Mouse (Mus musculus) right cerebral cortex, adult 2 months (tissue): ENCODE results near the gene Mbnl2.

Experiments used
- DNase-seq, 2 experiments: peaks; one replicate each; pipeline ENCODE4 v3.0.0; 2021 to 2022; ENCODE audit warnings: low spot score in 2 of 2

Mbnl2 gene

DNA sequence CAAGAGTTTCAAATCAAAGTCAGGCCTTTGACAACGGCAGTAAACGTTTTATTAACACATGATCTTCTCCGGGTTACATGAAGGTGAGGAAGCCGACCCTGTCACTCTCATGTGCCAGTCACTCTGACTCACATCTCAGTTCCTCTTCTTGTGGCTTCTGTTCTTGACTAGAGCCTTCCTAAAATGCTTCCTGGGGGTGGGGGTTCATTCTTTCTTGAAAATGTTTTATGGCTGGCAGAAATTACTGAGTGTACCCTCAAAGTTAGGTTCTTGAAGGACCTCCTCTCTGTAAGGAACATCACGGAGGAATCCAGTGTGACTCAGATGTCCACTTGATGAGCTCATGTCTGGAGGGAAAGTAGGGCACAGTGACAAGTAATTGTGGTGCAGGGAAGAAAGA lies 50.2 kb downstream of the Mbnl2 start:
- no peak for DNase-seq

DNA sequence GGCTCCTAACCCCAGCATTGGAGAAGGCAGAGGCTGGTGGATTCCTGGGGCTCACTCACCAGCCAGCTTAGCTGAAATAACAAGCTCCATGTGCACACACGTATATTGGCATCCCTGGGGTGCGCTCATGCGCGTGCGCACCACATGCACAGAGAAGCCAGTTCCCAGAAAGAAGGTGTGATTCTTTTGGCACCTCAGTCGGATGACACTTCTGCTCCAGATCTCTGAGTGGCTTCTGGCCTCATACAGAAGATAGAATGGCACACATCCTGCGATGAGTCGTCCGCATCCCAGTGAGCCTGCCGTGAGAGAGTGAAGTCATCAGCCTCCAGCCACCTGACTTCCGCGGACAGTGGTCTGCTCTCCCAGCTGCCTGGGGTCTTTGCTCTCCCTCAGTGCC lies 55.0 kb downstream of the Mbnl2 start:
- DNase-seq, result peak in 1 of 2 experiments; percentile 52

DNA sequence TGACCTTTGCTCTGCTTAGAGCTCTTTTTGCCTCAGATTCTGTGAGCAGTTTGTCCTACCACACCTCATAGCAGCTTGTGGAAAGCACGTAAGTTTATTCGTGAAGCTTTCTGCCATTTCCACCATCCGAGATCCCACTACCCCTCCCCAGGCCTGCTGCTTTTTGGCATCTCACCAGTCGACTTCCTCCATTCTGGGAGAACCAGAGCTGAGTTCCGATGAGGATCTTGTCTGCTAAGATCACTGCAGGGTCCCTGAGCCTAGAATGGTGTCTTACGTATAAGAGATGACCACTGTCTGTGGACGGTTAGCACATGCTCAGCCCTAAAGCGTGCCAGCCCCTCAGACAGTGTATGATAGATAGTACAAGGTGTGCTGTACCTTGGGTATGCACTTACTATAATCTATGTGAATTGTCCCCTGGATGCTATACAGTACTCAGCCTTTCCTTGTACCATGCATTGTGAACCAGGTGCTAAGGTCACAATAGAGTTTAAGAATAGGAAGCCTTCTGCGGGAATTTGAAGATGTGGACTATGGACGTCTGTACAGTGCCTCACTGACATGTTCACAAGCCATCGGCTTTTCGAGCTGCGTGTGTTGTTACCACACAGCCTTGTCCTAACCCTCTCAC lies 55.5 kb downstream of the Mbnl2 start:
- no peak for DNase-seq

DNA sequence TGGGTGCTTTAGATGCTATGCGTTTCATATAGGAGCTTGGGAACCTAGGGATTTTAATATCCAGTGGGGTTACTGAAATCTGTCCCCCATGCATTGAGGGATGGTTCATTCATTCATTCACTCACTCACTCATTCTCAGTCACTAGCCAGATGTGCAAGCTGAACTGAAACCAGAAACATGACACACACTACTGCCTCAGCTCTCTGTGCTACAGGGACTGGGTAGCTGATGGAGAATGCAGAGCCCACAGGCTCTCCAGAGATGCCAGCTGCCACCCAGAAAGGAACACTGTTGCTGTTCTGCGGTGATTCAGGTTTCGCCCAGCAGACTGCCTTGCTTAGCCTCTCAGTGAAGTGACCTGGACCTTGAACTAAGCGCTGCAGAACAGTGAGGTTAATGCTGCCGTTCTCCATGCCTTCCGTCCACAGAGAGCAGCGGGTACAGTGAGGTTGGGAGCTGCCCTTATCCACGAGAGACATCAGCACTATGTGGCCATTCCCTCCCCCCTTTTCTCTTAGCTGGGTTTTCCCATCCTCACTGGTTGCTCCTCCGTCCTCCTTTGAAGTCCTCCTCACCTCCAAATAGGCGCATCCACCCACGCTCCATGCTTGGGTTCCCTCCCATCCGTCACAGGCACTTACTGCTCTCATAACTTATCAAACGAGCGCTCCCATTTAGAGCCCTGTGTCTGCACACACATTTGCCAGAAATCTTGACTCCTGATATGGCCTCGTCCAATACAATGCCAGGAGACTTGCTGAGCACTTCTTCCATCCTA lies 58.2 kb downstream of the Mbnl2 start:
- DNase-seq, result no peak

DNA sequence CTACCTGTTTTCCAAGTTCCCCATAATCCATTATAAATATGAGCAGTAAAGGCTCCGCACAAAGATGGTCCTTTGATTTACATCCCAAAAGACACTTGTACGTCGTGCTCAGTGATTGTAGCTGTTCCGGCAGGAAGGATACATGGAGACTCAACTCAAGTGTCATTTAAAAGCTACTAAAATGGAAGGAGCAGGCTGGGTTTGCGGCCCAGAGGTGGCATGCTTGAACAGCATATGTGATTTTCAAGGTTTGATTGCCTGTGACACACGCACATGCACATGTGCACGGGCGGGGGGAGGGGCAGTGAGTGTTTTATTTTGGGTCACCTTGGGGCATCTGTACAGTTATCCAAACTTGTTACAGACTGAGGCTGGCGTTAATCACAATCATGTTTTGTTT lies 59.9 kb downstream of the Mbnl2 start:
- no peak for DNase-seq

DNA sequence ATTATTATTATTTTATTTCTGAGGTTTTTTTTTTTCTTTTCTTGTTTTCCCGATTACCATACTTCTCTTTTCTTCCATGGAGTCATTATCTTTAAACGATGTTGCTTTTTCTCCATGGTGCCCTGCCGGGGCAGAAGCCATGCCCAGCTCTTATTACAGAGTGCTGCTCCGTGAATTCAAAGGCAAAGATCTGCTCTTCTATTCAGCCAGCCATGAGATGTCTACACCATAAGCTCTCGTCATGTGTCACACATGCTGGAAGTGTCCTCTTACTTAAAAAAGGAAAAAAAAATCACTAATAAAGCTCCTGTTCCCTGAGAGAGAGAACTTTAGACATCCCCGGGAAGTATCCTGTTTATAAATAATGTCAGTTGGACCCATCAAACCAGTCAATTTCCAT lies 60.4 kb downstream of the Mbnl2 start:
- DNase-seq, result no peak

DNA sequence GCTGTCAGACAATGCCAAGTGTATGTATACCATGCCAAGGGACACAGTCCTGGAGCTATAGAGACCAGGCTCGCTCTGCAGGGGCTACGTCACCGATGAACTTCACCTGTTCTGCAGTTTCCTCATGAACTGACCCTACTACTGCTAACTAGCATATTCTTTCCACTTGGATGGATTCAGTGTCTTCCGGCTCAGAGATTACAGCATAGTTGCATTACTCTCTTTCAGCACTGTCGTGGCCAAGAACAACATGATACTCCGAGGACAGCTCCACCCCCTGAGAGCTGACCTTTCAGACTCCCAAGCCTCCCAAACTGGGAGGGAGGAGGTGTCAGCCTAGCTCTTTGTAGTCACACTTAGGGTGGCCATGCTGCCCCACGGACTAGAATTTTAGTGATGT lies 60.9 kb downstream of the Mbnl2 start:
- no peak for DNase-seq

DNA sequence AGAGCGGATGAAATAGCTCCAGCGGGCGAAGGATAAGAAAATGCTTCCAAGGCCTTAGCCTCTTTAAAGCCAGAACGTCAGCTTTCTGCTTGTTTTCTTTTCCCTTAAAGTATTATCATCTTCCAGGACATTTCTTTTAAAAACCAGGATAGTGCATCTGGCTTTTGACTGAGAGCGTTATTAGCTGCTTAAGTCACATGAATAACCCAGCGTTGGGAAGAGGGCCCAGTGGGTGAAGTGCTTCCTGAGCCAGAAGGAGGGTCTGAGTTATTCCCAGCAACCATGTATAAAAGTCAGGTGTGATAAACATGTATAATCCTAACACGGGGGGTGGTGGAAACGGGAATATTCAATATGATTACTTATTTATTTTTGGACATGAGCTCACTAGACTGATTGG lies 61.4 kb downstream of the Mbnl2 start:
- no peak for DNase-seq

DNA sequence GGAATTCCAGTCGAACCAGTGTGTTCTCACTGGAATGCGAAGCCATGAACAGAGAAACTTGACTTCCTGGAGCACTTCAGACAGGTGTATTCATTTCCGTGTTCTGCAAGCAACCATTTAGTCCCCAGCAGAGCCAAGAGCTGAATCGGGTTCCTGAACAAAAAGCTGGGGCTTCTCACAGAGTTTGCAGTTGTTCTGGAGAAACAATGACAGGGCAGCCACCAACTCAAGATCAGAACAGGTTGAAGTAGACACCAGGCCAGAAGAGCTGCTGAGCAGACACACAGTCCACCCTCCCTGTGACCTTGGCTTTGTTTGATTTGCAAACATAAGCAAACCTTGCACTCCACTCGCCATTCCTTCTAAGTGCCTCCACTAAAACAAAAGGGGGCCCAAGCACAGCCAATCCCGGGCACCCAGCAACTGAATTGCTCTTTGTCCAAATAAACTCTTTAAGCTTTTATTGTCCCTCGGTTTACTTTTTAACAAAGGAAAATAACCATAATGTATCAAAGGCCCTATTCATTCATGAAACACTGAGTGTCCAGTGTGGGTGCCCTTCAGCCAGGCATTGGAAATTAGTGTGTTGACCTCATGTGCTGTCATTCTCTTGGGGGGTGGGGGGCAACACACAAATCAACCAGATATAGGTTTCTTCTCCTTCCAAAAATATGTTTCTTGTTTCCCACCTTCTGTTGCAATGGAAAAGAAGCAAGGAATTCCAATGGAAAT lies 62.4 kb downstream of the Mbnl2 start:
- no peak for DNase-seq

DNA sequence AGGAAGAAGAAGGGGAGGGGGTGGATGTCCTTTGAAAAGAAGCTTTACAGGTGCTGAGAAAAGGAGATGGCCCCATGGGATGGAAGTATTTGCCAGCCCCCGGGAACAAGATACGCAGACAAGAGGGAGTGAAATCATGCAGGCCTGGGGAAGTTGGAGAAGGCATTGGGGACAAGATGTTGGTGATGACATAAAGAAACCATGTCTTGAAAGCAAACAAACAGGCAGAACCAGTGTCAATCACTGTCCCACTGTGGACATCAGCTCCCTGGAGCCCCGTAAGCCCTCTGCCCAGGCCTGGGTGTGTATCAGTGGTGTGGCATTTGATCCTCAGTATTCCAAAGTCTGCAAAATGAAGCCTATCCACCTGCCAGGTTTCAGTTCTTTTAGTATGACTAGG lies 63.2 kb downstream of the Mbnl2 start:
- DNase-seq, result no peak

DNA sequence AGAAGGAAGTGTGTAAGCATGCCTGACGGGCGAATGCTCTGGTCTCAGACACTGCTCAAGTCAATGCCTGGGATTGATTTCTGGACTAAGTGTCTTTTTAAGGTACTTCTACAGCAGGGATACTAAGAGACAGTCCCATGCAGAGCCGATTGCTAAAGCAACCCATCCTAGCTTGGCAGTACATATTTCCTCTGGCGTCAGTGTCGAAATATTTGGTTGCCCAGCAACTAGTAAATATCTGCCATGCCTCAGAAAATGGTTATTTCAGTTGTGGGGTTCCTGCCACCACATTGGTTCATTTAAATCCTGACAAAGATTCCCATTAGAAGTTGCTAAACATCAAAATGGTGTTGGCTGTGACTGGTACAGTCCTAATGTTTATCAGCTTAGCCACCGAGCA lies 66.4 kb downstream of the Mbnl2 start:
- no peak for DNase-seq

DNA sequence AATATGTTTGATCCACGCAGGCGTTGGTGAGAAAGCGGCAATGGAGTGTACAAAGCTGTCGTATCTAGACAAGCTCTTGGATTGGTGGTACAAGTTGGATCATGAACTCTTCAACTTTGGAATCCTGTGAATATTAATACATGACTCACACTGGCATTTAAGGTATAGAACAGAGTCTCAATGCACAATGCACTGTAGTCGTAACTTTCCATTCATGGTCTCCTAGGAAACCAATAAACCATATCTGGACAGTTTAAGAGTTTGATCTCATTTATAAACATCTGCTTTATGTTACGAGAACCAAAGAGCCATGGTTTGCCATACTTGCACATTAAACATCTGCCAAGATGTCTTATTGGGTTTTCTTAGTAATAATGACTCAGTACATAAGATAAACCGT lies 66.9 kb downstream of the Mbnl2 start:
- no peak for DNase-seq

DNA sequence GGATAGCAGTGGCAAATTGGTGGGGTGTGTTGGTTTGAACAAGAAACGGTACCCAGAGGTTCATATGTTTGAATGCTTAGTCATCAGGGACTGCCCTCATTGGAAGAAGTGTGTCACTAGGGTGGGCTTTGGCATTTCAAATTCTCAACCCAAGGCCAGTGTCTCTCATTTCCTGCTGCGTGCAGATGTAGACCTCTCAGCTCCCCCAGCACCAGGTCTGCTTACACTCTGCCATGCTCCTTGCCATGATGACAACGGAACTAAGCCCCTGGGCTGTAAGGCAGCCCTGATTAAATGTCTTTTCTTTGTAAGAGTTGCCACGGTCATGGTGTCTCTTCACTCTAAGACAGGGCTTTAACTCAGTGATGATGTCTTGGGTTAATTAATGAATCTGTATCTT lies 69.2 kb downstream of the Mbnl2 start:
- DNase-seq, result no peak

DNA sequence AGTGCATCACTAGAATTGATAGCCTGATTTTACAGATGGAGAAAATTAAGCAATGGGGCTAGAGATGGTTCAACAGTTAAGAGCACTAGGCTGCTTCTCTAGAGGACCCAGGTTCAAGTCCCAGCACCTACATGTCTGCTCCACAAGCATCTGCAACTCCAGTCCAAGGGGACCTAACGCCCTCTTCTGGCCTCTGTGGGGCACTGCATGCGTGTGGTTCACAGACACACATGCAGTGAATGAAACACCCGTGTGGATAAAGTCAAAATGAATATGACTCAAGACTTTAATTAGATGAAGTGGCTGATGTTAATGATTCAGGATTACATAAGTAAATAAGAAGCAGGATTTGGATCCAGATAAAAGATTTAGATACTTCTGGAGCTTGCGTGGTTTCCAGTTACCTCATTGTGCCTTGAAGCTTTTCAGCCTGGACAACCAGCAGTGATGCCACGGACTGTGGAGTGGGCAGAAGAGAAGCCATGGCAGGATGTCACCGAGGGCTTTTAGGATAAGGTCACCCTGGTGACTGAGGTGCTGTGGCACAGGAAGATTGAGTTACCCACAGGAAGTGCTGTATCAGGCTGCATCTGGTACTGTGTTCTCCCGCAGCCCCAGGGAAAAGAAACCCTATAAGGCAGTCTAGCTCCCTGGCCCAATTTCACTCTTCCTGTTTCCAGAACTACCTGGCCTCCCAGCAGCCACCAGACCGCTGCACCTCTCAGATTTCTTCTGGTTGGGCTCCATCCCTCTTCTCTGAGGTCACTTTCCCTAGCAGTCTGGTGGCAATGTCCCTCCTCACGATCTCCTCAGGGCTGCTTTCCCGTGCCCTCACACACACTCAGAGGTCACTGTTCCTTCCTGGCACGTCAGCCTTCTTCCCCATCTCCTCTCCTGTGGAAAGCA lies 72.2 kb downstream of the Mbnl2 start:
- DNase-seq, result no peak

DNA sequence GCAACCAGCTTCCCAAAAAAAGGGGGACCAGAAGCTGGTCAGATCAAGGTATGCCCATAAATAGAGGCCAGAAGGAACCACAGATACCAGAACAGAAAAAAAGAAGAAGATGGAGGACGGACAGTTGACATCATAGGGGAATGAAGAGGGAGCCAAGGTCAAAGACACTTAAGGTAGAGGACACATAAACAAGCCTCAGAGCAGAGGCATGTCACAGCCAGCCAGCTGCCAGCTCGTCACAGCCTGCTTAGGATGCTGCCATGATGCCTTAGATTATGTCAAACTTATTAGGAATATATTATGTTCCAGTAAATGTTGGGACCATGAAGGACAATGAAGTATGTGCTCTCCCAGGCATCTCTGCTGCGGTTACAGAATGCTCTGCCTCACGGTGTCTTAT lies 73.9 kb downstream of the Mbnl2 start:
- DNase-seq, result no peak

DNA sequence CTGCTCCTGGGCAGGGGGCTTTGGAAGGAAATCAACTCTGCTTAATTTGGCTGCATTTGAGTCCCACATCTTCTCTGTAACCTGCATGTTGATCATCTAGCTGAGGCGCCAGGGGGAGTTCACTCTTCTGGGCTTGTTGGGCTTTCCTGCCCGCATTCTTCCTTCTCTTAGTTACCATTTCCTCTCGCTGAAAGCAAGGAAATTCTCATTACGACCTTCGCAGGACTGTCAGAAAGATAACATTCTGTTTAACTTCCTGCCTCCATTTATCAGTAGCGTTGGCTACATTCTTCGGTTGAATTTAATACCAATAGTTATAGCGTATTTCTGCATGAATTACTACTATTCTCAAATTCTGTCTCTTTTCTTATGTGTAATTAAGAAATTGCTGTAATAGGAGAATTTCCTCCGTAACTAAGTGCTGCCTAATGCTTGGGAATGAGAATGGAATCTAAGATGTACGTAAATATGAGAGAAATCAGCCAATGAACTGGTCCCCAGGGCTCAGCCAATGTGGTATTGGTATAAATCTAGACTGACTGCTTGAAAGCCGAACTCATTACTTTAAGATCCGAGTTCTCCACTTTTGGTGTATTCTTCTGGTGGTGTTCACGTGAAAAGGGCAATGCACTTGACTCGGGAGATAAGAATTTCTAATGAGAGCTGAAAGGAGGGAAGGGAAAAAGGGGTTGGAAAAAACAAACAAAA lies 76.8 kb downstream of the Mbnl2 start:
- no peak for DNase-seq

DNA sequence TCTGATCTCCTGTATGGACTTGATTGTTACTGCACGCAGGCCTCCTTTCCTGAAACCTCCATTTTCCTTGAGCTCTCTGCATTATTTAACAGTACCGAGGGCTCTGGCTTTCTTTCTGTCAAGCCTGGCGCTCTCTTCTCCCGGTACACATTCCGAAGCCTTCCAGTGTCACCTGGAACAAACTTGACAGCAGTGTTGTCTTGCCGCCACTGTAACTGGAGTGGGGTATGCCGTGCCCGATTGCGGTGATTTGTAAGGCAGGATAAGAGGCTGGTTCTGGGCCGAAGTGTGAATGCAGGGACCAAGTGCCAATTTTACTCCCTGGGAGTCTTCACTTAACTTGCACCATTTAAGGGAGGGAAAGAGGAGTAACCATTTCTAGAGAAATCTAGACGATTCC lies 77.7 kb downstream of the Mbnl2 start:
- DNase-seq, result no peak

DNA sequence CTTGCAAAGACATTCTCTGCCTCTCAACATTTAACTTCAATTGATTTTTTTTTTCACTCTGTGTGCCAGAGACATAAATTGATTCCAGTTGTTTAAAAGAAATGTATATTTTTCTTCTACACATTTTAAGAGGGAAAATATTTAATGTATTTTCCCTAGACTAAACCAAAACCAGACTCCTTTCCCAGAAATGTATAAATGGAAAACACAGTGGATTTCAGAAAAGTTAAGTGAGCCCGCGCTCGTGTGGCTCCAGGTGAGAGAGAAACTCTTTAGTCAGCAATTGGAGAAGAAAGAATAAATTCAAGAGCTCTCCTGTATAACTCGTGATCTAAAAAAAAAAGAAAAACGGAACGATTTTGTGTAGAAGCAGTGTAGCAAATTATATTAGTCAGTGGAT lies 79.1 kb downstream of the Mbnl2 start:
- no peak for DNase-seq

DNA sequence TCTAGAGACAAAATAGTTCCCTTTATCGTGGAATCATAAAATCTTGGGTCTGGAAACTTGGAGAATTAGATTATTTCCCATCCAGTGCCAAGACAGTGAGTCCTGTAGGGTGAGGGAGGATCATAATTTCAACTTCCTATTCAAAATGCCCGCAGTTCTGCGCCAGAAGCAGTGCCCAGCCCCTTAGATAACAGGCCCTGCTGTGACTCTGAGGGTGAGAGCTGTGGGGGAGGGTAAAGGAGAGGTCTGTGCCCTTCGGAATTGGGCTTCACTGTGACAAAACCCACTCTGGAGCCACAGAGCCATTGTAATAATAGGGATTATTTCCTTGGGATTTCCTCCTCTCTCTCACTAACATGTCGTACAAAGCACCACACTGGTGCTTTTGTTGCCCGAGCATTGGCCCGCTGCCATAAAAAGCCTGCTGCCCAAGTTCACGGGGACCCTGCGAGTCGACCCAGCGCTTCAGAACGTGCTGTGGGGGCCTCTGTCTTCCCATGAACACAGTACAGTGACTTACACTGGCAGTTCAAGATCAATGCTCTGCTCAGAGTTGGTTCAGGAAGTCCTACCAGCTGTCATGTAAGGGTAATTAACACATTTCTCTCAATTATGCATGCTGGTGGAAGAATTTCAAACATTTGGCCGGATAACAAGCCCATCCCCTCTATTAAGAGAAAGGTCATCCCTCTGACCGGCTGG lies 79.7 kb downstream of the Mbnl2 start:
- no peak for DNase-seq

DNA sequence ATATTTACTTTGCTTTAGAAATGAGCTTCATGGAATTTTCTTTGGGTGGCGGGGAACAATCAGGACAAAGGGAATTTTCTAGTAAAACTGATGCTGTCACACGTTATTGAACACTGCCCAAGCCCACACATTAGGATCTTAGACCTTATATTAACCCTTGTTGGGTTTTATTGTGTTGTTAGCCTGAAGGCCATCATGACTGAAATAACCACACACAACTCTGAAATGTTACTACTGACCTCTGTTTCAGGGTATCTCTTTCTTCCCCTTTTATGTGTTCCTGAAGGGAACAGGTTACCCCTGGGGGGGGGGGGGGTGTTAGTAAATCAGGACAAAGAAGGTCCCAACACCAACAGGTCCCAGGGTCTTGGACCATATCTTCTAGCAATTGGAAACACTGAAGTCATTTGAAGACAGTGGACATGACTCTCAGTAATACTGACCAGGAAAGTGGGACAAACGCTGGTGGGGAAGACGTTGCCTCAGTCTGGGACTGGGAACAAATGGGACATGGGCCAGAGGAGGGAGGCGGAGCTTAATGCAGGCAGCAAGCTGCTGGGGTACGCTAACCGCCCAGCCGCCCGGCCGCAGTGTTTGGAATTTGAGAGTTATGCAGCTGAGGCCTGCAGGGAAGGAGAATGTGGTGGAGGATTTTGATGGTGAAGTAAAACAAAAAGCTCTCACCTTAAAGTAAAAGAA lies 80.4 kb downstream of the Mbnl2 start:
- no peak for DNase-seq
